Mouse (Mus musculus): ENCODE data around the gene Zbtb22. TPM values are rescaled to one million over a fixed set of nuclear protein-coding genes. Genes with fewer than 3 reads are reported as not detected.

Zbtb22 gene
- polyA plus RNA-seq, 1 experiment: 62.9 TPM

DNA sequence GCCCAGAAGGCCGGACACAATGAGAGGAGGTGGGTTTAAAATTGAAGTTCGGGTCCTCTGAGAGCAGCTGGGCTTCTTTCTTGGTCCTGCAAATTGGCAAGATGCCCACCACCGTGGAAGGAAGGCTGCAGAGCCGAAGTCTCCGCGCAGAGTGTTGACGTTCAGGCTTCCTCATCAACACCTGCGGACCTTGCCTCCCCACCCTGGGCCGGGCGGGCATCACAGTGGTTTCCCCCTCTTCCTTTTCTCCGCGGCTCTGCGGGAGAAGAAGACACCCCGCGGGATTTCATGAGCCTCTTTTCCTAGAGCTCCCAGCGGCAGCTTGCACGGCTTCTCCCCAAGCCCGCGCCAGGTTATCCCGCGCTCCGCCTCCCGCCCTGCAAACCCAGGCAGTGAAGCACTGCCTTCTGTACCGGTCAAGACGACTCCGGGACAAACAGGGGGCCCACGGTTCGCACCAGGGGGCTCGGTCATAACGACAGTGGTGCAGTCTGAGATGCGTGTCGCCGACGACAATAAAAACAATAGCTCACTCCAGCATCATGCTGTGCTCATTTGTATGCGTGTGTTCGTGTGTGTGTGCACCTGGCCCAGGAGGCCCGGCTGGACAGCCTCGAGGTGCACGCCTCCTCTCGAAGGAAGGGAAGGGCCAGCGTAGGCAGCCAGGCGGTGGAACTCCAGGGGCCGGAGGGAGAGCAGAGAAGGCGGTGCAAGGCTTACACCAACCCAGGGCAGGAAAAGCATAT is 7.2 kb upstream of the Zbtb22 start:
- Histone ChIP-seq H3K4me1 (ENCODE audit: control insufficient read depth, insufficient read depth, insufficient read length) (peaks cover 3% of the 10 kb centered on the region; the same call in 1 of the 2 replicates), H3K36me3 (ENCODE audit: control insufficient read depth, insufficient read depth, low read length) (peaks cover 21% of the 10 kb centered on the region), H3K27ac (ENCODE audit: insufficient read depth, low read length) (peak overlapping the region; percentile 79), H3K4me3 (ENCODE audit: extremely low read depth, insufficient read depth, insufficient read length) (peak overlapping the region; percentile 69), H3K27me3 (ENCODE audit: control insufficient read depth, insufficient read depth, low read length) (no peaks in the 10 kb centered on the region)
- no peak for TF ChIP-seq CTCF (IDR thresholded peaks at IDR 0.05; ENCODE audit: extremely low read depth, insufficient read depth, insufficient read length, insufficient replicate concordance)
- no peak for TF ChIP-seq POLR2A (IDR thresholded peaks at IDR 0.05; ENCODE audit: low read depth, low read length)
- peak in 1 of 2 experiments; percentile 47 for DNase-seq (ENCODE audit: low read depth in 1 of 2, low spot score in 2 of 2)
- WGBS: 1% methylated on average over 44 of the region's 44 CpGs

DNA sequence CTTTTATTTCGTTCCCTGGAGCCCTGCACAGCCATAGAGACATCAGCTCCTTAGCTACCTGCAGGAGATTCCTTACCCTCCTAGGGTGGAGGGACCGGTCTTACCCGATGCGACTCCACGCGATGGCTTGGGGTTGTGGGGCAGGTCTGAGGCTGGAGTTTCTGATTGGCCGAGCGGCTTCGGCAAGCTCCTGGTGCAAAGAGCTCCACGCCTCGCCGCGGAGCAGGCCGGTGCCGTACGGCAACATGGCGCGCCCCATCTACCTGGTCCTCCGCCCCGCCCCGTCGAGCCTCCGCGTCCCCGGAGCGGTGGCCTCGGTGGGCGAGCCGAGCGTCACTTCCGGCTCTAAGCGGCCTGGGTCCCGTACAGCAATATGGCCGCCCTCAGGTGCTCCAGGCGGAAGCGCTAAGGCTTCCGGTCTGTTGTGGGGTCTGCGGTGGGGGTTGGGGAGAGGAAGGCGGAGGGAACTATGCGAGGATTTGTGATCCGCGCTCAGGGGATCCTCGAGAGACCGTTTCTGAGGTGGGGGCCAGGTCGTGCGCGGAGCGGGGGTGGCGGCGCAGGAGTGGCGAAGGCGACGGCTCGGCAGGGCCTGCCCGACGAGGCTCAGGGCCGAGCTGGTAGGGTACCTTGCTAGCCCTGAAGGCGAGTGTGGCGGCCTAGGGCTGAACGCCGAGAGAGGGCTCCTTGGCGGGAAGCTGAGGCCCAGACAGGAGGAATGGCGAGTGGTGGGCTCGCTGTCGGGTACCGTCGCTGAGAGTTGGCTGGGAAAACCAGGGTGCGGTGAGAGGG is 6.4 kb upstream of the Zbtb22 start, which contains the start of gene Daxx:
Gene Daxx (plus strand): TSS at position 338 of the 792 bp plus-strand sequence.
- Histone ChIP-seq H3K4me3 (ENCODE audit: extremely low read depth, insufficient read depth, insufficient read length) (peak within 1 kb of the TSS; percentile 76), H3K4me1 (ENCODE audit: control insufficient read depth, insufficient read depth, insufficient read length) (no peaks in the 10 kb centered on the region; the same call in 1 of the 2 replicates), H3K27ac (ENCODE audit: insufficient read depth, low read length) (peak within 1 kb of the TSS; percentile 92), H3K27me3 (ENCODE audit: control insufficient read depth, insufficient read depth, low read length) (no peaks in the 10 kb centered on the region), H3K36me3 (ENCODE audit: control insufficient read depth, insufficient read depth, low read length) (peaks cover 27% of the 10 kb centered on the region)
- DNase-seq (ENCODE audit: low read depth in 1 of 2, low spot score in 2 of 2): peak; percentile 95 to 99
- under 1% methylated on average over 68 of the region's 68 CpGs for WGBS
- TF ChIP-seq CTCF (IDR thresholded peaks at IDR 0.05; ENCODE audit: extremely low read depth, insufficient read depth, insufficient read length, insufficient replicate concordance) (no peak), POLR2A (IDR thresholded peaks at IDR 0.05; ENCODE audit: low read depth, low read length) (peak; percentile 58)

DNA sequence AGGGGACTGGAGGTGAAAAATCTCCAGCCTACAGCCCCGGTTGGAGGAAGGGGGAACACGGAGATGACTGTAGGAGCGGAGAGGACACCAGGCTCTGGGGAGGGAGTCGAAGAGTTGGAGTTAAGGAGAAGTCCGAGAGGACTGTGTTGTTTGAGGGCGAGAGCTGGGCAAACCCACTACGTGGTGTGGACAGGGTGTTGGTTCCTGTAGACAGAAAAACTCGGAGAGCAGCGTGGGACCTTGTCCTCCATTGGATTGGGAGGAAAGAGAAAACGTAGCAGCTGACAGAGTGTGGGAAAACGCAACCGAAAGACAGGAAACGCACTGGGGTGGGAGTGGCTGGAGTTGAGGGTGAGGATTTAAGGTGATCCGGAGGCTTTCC is 5.8 kb upstream of the Zbtb22 start:
- DNase-seq (ENCODE audit: low read depth in 1 of 2, low spot score in 2 of 2): no peak
- Histone ChIP-seq H3K27me3 (ENCODE audit: control insufficient read depth, insufficient read depth, low read length) (no peaks in the 10 kb centered on the region), H3K4me1 (ENCODE audit: control insufficient read depth, insufficient read depth, insufficient read length) (no peaks in the 10 kb centered on the region; the same call in 1 of the 2 replicates), H3K36me3 (ENCODE audit: control insufficient read depth, insufficient read depth, low read length) (peaks cover 27% of the 10 kb centered on the region), H3K4me3 (ENCODE audit: extremely low read depth, insufficient read depth, insufficient read length) (peak overlapping the region; percentile 76), H3K27ac (ENCODE audit: insufficient read depth, low read length) (peak overlapping the region; percentile 92)
- TF ChIP-seq POLR2A (IDR thresholded peaks at IDR 0.05; ENCODE audit: low read depth, low read length): no peak
- TF ChIP-seq CTCF (IDR thresholded peaks at IDR 0.05; ENCODE audit: extremely low read depth, insufficient read depth, insufficient read length, insufficient replicate concordance): no peak
- WGBS: under 1% methylated on average over 14 of the region's 14 CpGs

DNA sequence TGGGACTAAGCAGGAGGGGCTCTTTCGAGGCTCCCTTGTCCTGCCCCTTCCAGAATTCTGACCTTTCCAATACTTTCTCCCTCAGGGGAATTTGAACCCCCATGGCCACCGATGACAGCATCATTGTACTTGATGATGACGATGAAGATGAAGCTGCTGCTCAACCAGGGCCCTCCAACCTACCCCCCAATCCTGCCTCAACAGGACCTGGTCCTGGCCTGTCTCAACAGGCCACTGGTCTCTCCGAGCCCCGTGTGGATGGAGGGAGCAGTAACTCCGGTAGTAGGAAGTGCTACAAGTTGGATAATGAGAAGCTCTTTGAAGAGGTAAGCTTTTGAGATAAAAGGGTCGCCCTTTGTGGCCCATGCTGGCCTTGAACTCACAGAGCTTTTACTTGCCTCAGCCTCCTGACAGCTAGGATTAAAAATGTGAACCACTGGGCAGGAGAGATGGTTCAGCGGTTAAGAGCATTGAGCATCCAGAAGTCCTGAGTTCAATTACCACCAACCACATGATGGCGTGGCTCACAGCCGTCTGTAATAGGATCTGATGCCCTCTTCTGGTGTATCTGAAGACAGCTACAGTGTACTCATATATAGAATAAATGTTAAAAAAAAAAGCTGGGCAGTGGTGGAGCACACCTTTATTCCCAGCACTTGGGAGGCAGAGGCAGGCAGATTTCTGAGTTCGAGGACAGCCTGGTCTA is 5.2 kb upstream of the Zbtb22 start:
- no peak for DNase-seq (ENCODE audit: low read depth in 1 of 2, low spot score in 2 of 2)
- H3K27ac ChIP-seq (ENCODE audit: insufficient read depth, low read length): peak overlapping the region; percentile 92
- TF ChIP-seq POLR2A (IDR thresholded peaks at IDR 0.05; ENCODE audit: low read depth, low read length) (no peak), CTCF (IDR thresholded peaks at IDR 0.05; ENCODE audit: extremely low read depth, insufficient read depth, insufficient read length, insufficient replicate concordance) (no peak)
- WGBS: 41% methylated on average over 11 of the region's 11 CpGs
- H3K27me3 ChIP-seq (ENCODE audit: control insufficient read depth, insufficient read depth, low read length): no peaks in the 10 kb centered on the region
- peaks cover 28% of the 10 kb centered on the region for H3K36me3 ChIP-seq (ENCODE audit: control insufficient read depth, insufficient read depth, low read length)
- peak overlapping the region; percentile 76 for H3K4me3 ChIP-seq (ENCODE audit: extremely low read depth, insufficient read depth, insufficient read length)
- H3K4me1 ChIP-seq (ENCODE audit: control insufficient read depth, insufficient read depth, insufficient read length): peaks cover 2% of the 10 kb centered on the region; the same call in 1 of the 2 replicates

DNA sequence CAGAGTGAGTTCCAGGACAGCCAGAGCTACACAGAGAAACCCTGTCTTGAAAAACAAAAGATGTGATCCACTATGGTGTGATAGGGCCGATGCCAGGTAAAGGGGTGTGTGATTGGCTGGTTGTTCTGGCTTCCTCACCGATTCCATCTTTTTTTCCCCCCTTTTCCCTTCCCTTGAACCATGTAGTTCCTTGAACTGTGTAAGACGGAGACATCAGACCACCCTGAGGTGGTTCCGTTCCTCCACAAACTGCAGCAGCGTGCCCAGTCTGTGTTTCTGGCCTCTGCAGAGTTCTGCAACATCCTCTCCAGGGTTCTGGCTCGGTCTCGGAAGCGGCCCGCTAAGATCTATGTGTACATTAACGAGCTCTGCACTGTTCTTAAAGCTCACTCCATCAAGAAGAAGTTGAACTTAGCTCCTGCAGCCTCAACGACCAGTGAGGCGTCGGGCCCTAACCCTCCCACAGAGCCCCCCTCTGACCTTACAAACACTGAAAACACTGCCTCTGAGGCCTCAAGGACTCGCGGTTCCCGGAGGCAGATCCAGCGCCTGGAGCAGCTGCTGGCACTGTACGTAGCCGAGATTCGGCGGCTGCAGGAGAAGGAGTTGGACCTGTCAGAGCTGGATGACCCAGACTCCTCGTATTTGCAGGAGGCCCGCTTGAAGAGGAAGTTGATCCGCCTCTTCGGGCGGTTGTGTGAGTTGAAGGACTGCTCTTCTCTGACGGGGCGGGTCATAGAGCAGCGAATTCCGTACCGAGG is 4.5 kb upstream of the Zbtb22 start:
- TF ChIP-seq CTCF (IDR thresholded peaks at IDR 0.05; ENCODE audit: extremely low read depth, insufficient read depth, insufficient read length, insufficient replicate concordance) (no peak), POLR2A (IDR thresholded peaks at IDR 0.05; ENCODE audit: low read depth, low read length) (no peak)
- peaks cover 2% of the 10 kb centered on the region; the same call in 1 of the 2 replicates for H3K4me1 ChIP-seq (ENCODE audit: control insufficient read depth, insufficient read depth, insufficient read length)
- DNase-seq (ENCODE audit: low read depth in 1 of 2, low spot score in 2 of 2): no peak
- H3K36me3 ChIP-seq (ENCODE audit: control insufficient read depth, insufficient read depth, low read length): peaks cover 28% of the 10 kb centered on the region
- no peak overlapping the region for H3K27ac ChIP-seq (ENCODE audit: insufficient read depth, low read length)
- 95% methylated on average over 31 of the region's 31 CpGs for WGBS
- H3K27me3 ChIP-seq (ENCODE audit: control insufficient read depth, insufficient read depth, low read length): no peaks in the 10 kb centered on the region
- no peak overlapping the region for H3K4me3 ChIP-seq (ENCODE audit: extremely low read depth, insufficient read depth, insufficient read length)

Data from spleen, adult 2 months (tissue).